Mouse (Mus musculus) heart, postnatal 0 days (tissue): ENCODE data around the gene Tspan18. TPM values are rescaled to one million over a fixed set of nuclear protein-coding genes. Genes with fewer than 3 reads are reported as not detected.

Experiments used
- ATAC-seq: fragments of 200-750 bp; cut with Nextera tagmentation; 2 replicates; pipeline ENCODE4 v1.8.0; 2017; ENCODE audit warnings: low read depth, moderate number of reproducible peaks, moderate library complexity; ENCODE audit not compliant: insufficient read depth
- DNase-seq: peaks from one replicate; pipeline ENCODE4 v3.0.0-alpha.2; 2016; ENCODE audit warnings: low spot score
- H3K27ac ChIP-seq: fragments of 300-500 bp; sonication (generic); 2 replicates; pipeline ENCODE4 v1.5.1; 2014; ENCODE audit warnings: low read depth, mild to moderate bottlenecking
- H3K27me3 ChIP-seq: fragments of 300-500 bp; sonication (generic); 2 replicates; pipeline ENCODE4 v1.6.1; 2014; ENCODE audit warnings: low read length, mixed read lengths; ENCODE audit not compliant: control insufficient read depth, insufficient read depth
- H3K36me3 ChIP-seq: fragments of 300-500 bp; sonication (generic); replicated peaks from 2 replicates; pipeline ENCODE4 v1.6.1; 2014; ENCODE audit warnings: low read length, mixed read lengths; ENCODE audit not compliant: control insufficient read depth, insufficient read depth
- H3K4me1 ChIP-seq: fragments of 300-500 bp; sonication (generic); 2 replicates; pipeline ENCODE4 v1.6.1; 2014; ENCODE audit warnings: antibody characterized with exemption; ENCODE audit not compliant: control insufficient read depth, insufficient read depth
- H3K4me2 ChIP-seq: fragments of 300-500 bp; sonication (generic); 2 replicates; pipeline ENCODE4 v1.6.1; 2014; ENCODE audit warnings: low read depth, mild to moderate bottlenecking, low read length, moderate library complexity
- H3K4me3 ChIP-seq: fragments of 300-500 bp; sonication (generic); 2 replicates; pipeline ENCODE4 v1.5.1; 2014; ENCODE audit warnings: low read depth, low read length
- H3K9ac ChIP-seq: fragments of 300-500 bp; sonication (generic); replicated peaks from 2 replicates; pipeline ENCODE4 v1.6.1; 2014; ENCODE audit warnings: low read depth, low read length, mixed read lengths
- H3K9me3 ChIP-seq: fragments of 300-500 bp; sonication (generic); replicated peaks from 2 replicates; pipeline ENCODE4 v1.6.1; 2016; ENCODE audit warnings: low read length; ENCODE audit not compliant: control insufficient read depth
- CTCF ChIP-seq: IDR thresholded peaks from 2 replicates; pipeline ENCODE4 v1.5.1; 2016; ENCODE audit warnings: antibody characterized with exemption, control low read depth, low read depth
- EP300 ChIP-seq: IDR thresholded peaks from 2 replicates; pipeline ENCODE4 v1.6.1; 2016; ENCODE audit warnings: antibody characterized with exemption, low read depth
- WGBS: fragments of 180-500 bp; shearing (Covaris S2); extraction: QIAGEN DNeasy Blood & Tissue Kit; methylation state at CpG from one replicate; pipeline ENCODE4 v1.1.7; 2014; 5-methylcytosine and 5-hydroxymethylcytosine counted together
- polyA plus RNA-seq: library from polyadenylated mRNA; unstranded; fragments of >200 nt; fragmentation: Nextera tagmentation; extraction: Ambion mirVana; gene quantifications from 2 replicates; pipeline ENCODE4 v1.2.1, GENCODE M21; 2015
- total RNA-seq: library from RNA; depleted of rRNA; stranded (reverse); fragments of >200 nt; gene quantifications from 2 replicates; pipeline ENCODE4 v1.2.3, GENCODE M21; 2014; ENCODE audit warnings: low replicate concordance; rRNA removed

The Tspan18 gene
- 64.4 and 66.2 TPM in 2 replicates for total RNA-seq
- polyA plus RNA-seq = 37.6 and 39.8 TPM in 2 replicates

- Histone ChIP-seq H3K4me2 (peak within 1 kb of the TSS; percentile 81), H3K4me3 (peak within 1 kb of the TSS; percentile 64), H3K27ac (peak within 1 kb of the TSS; percentile 69), H3K27me3 (no peaks in the 10 kb centered on the region), H3K4me1 (peaks cover 32% of the 10 kb centered on the region), H3K36me3 (no peaks in the 10 kb centered on the region), H3K9me3 (no peaks in the 10 kb centered on the region), H3K9ac (peak within 1 kb of the TSS; percentile 79)
- under 1% methylated on average over 85 of the region's 95 CpGs for WGBS
- no peak for TF ChIP-seq CTCF
- DNase-seq = peak; percentile 91
- peak; percentile 83 for ATAC-seq
Measured at GRCm38 (mm10) chr2:93333817-93334731, at the start of gene Tspan18. Tspan18 (minus strand) TSS chr2:93334505.

- H3K4me2 ChIP-seq = no peak overlapping the region
- H3K27me3 ChIP-seq = no peaks in the 10 kb centered on the region
- no peaks in the 10 kb centered on the region for H3K4me1 ChIP-seq
- no peak overlapping the region for H3K9ac ChIP-seq
- ATAC-seq = no peak
- TF ChIP-seq CTCF (no peak), EP300 (no peak)
- DNase-seq = no peak
- WGBS = 63% methylated on average over 5 of the region's 5 CpGs
- no peaks in the 10 kb centered on the region for H3K36me3 ChIP-seq
- H3K9me3 ChIP-seq = no peaks in the 10 kb centered on the region
- no peak overlapping the region for H3K4me3 ChIP-seq
- H3K27ac ChIP-seq = no peak overlapping the region
Measured at GRCm38 (mm10) chr2:93383831-93384230, 49.5 kb upstream of the Tspan18 start.

- no peak overlapping the region for H3K27ac ChIP-seq
- H3K27me3 ChIP-seq = no peaks in the 10 kb centered on the region
- no peaks in the 10 kb centered on the region for H3K36me3 ChIP-seq
- WGBS = 31% methylated on average over 2 of the region's 2 CpGs
- no peaks in the 10 kb centered on the region; the same call in 1 of the 2 replicates for H3K9me3 ChIP-seq
- no peak for DNase-seq
- H3K4me1 ChIP-seq = no peaks in the 10 kb centered on the region
- H3K4me2 ChIP-seq = no peak overlapping the region
- peak; percentile 51 for ATAC-seq
- H3K4me3 ChIP-seq = no peak overlapping the region
- TF ChIP-seq EP300 (peak; percentile 86), CTCF (no peak)
- H3K9ac ChIP-seq = no peak overlapping the region
Measured at GRCm38 (mm10) chr2:93380680-93381089, 46.4 kb upstream of the Tspan18 start.

DNA sequence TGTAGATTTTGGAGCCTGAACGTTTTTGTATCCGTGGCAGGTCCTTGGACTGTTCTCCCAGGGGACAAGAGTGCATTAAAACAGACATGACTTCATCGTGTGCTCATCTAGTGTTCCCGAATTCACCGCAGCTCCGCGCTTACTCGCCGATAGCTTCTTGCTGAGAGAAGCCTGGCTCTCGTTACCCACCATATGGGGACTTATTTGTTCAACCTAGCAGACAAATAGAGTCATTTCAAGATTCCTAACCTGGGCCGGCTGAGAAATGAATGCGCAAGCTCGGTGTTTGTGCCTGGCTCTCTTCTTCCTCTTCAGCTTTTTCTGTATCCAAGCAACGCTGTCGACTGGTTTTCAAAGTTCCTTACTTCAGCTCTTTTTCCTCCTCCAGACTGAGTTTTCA, 43.5 kb upstream of the Tspan18 start:
- TF ChIP-seq CTCF = no peak
- no peak for TF ChIP-seq EP300
- ATAC-seq (no peak), DNase-seq (no peak)
- Histone ChIP-seq H3K9me3 (no peaks in the 10 kb centered on the region; the same call in 1 of the 2 replicates), H3K27me3 (no peaks in the 10 kb centered on the region), H3K36me3 (no peaks in the 10 kb centered on the region), H3K4me3 (no peak overlapping the region), H3K4me2 (no peak overlapping the region), H3K27ac (peak overlapping the region; percentile 11; the same call in 1 of the 2 replicates), H3K4me1 (no peaks in the 10 kb centered on the region), H3K9ac (no peak overlapping the region)
- 56% methylated on average over 15 of the region's 15 CpGs for WGBS

DNA sequence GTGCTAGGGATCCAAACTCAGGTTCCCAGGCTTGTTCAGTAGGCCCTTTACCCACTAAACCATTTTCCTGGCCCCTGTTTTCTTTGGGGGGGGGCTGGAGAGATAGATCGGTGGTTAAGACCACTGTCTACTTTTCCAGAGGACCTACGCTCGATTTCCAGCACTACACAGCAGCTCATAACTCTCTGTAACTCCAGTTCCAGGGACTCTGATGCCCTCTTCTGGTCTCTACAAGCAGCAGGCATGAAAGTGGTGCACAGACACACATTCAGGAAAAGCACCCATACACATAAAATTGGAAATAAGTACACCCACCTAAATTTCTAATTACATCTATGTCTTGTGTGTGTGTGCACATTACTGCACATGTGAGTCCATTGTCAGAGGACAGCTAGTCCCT, 42.9 kb upstream of the Tspan18 start:
- Histone ChIP-seq H3K4me2 (no peak overlapping the region), H3K4me3 (no peak overlapping the region), H3K36me3 (no peaks in the 10 kb centered on the region), H3K9me3 (no peaks in the 10 kb centered on the region; the same call in 1 of the 2 replicates), H3K27me3 (no peaks in the 10 kb centered on the region), H3K27ac (no peak overlapping the region), H3K4me1 (no peaks in the 10 kb centered on the region), H3K9ac (no peak overlapping the region)
- TF ChIP-seq EP300 (no peak), CTCF (no peak)
- ATAC-seq = no peak
- DNase-seq = no peak
- WGBS = 94% methylated on average over 3 of the region's 3 CpGs
